Mouse (Mus musculus) heart, postnatal 0 days (tissue): Measurements from ENCODE around the gene Arfip2.

ENCODE experiments used
- CTCF ChIP-seq: IDR thresholded peaks from 2 replicates; pipeline ENCODE4 v1.5.1; 2016; ENCODE audit warnings: antibody characterized with exemption, control low read depth, low read depth
- EP300 ChIP-seq: IDR thresholded peaks from 2 replicates; pipeline ENCODE4 v1.6.1; 2016; ENCODE audit warnings: antibody characterized with exemption, low read depth

DNA sequence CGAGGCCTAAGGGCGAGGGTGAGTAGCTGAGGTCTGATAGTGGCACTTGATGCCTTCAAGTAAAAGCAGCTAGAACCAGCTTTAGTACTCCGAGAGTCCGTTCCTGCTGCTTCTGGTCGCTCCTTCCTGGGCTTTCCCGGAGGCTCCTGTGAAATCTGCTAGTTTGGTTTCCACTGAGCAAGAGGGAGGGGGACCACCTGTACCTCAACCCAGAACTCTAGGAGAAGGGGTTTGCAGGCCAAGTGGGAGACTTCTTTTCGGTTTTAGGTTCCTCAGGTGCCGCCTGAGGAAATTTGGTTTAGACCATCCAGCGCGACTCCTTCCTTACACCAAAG is 6.4 kb downstream of the Arfip2 start:
- TF ChIP-seq EP300 (no peak), CTCF (no peak)
